Mouse (Mus musculus): ENCODE measurements around the gene Acss1.

GRCm38 (mm10) chr2:150579628-150580027 lies 88.7 kb downstream of the Acss1 start:
- TF ChIP-seq CTCF (IDR thresholded peaks at IDR 0.05; ENCODE audit: low read depth, low read length) (no peak), POLR2A (IDR thresholded peaks at IDR 0.05; ENCODE audit: extremely low read depth, insufficient read depth, low read length) (no peak)

All from liver, adult 2 months (tissue).